Mouse (Mus musculus) frontal cortex, postnatal 36 days (tissue): ENCODE measurements around the gene Ms4a4b.
"Not testable (repeated sequence)": the region's sequence is repeated elsewhere in the genome, so short reads cannot be mapped to it uniquely, and the experiment has no call there.

Experiments
- DNase-seq, 2 experiments: peaks; one replicate each; pipeline ENCODE4 v3.0.0; 2022; ENCODE audit warnings: low spot score in 2 of 2

Gene Ms4a4b

GRCm38 (mm10) chr19:11443338-11443737 is at the start of gene Ms4a4b:
TSS of gene Ms4a4b (plus strand) at chr19:11443553.
- DNase-seq, result no peak

GRCm38 (mm10) chr19:11395769-11396168 is 47.6 kb upstream of the Ms4a4b start:
- no peak for DNase-seq

GRCm38 (mm10) chr19:11404527-11404926 is 38.8 kb upstream of the Ms4a4b start, which contains the start of gene Ms4a4c:
TSS of gene Ms4a4c (plus strand) at chr19:11404770.
- no peak for DNase-seq

- no peak for DNase-seq
These were observed 35.9 kb upstream of the Ms4a4b start for GRCm38 (mm10) chr19:11407428-11407827.

- DNase-seq, result no peak
These were observed 34.8 kb upstream of the Ms4a4b start for GRCm38 (mm10) chr19:11408591-11408990.

- no peak for DNase-seq
These were observed 31.7 kb upstream of the Ms4a4b start for GRCm38 (mm10) chr19:11411640-11412039.

- DNase-seq, result no peak
These were observed 29.3 kb upstream of the Ms4a4b start for GRCm38 (mm10) chr19:11414084-11414483.

GRCm38 (mm10) chr19:11415581-11415980 is 27.8 kb upstream of the Ms4a4b start:
- no peak for DNase-seq

GRCm38 (mm10) chr19:11418865-11419264 is 24.5 kb upstream of the Ms4a4b start:
- DNase-seq, result not testable (repeated sequence)

GRCm38 (mm10) chr19:11431209-11431608 is 12.1 kb upstream of the Ms4a4b start:
- not testable (repeated sequence) for DNase-seq

- DNase-seq, result no peak
These were observed 8.1 kb upstream of the Ms4a4b start for GRCm38 (mm10) chr19:11435058-11435834.

GRCm38 (mm10) chr19:11443964-11444363 is 611 bp downstream of the Ms4a4b start:
- no peak for DNase-seq

GRCm38 (mm10) chr19:11447238-11447637 is 3.9 kb downstream of the Ms4a4b start:
- DNase-seq, result no peak

GRCm38 (mm10) chr19:11459041-11459440 is 15.7 kb downstream of the Ms4a4b start:
- not testable (repeated sequence) for DNase-seq

- not testable (repeated sequence) for DNase-seq
These were observed 21.4 kb downstream of the Ms4a4b start for GRCm38 (mm10) chr19:11464795-11465194.

GRCm38 (mm10) chr19:11466471-11466870 is 23.1 kb downstream of the Ms4a4b start:
- peak in 1 of 2 experiments; percentile 22 for DNase-seq

GRCm38 (mm10) chr19:11468361-11468760 is 25.0 kb downstream of the Ms4a4b start:
- DNase-seq, result not testable (repeated sequence)

GRCm38 (mm10) chr19:11469215-11469614 is 25.9 kb downstream of the Ms4a4b start, which contains the start of gene Ms4a6c:
TSS of gene Ms4a6c (plus strand) at chr19:11469366.
- DNase-seq, result not testable (repeated sequence)

GRCm38 (mm10) chr19:11479714-11480113 is 36.4 kb downstream of the Ms4a4b start:
- no peak for DNase-seq

GRCm38 (mm10) chr19:11482684-11483083 is 39.3 kb downstream of the Ms4a4b start:
- DNase-seq, result no peak

- no peak for DNase-seq
These were observed 40.6 kb downstream of the Ms4a4b start for GRCm38 (mm10) chr19:11483941-11484340.

GRCm38 (mm10) chr19:11484388-11484787 is 41.0 kb downstream of the Ms4a4b start:
- no peak for DNase-seq

GRCm38 (mm10) chr19:11485266-11485665 is 41.9 kb downstream of the Ms4a4b start:
- no peak for DNase-seq
